Mouse (Mus musculus) megakaryocyte-erythroid progenitor cell, adult 5-6 weeks (primary cell): Measurements from ENCODE around the gene Tspear. TPM values are rescaled to one million over a fixed set of nuclear protein-coding genes. Genes with fewer than 3 reads are reported as not detected.
"Not testable (repeated sequence)": the region's sequence is repeated elsewhere in the genome, so short reads cannot be mapped to it uniquely, and the experiment has no call there.

Experiments used
- ATAC-seq: replicated peaks from 2 replicates; pipeline ENCODE4 v1.8.0; 2016; ENCODE audit warnings: mild to moderate bottlenecking, inconsistent platforms; ENCODE audit not compliant: severe bottlenecking, poor library complexity, low FRiP score, low TSS enrichment
- total RNA-seq, 2 experiments: library from RNA; stranded (forward) in 1 of 2; stranded (reverse) in 1 of 2; fragments of 200-1000, 215-1000 nt in 1 of 2; fragments of >200 nt in 1 of 2; fragmentation: Nextera tagmentation in 1 of 2; gene quantifications; 2 replicates each; pipeline ENCODE4 v1.2.3; 2014 to 2017

Gene Tspear
- total RNA-seq, 2 experiments from 2014 or later, result 0.22 TPM; not detected in 1

DNA sequence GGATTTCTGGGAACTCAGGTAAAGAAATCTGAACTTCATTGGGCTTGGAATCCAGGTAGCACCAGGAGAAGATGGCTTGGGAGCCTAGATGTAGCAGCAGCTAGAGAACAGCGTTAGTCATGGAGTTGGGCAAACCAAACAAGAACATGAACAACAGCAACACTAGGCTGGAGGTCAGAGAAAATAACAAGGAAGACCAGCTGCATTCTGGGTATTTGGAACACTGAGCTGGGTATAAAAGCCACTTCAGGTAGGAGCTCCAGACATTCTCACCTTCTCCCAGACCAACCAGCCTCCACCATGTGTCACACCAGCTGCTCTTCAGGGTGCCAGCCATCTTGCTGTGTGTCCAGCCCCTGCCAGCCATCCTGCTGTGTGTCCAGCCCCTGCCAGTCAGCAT, 20.0 kb downstream of the Tspear start, which contains the start of gene Gm10272:
TSS of gene Gm10272 (plus strand) at position 301 of the 400 bp plus-strand sequence.
- ATAC-seq, result no peak

GRCm38 (mm10) chr10:77709831-77710230, 23.5 kb downstream of the Tspear start:
- ATAC-seq, result no peak

GRCm38 (mm10) chr10:77711157-77711556, 24.8 kb downstream of the Tspear start, which contains the start of gene Gm10024:
Gene Gm10024, plus strand, starts transcription at chr10:77711457.
- ATAC-seq, result not testable (repeated sequence)

DNA sequence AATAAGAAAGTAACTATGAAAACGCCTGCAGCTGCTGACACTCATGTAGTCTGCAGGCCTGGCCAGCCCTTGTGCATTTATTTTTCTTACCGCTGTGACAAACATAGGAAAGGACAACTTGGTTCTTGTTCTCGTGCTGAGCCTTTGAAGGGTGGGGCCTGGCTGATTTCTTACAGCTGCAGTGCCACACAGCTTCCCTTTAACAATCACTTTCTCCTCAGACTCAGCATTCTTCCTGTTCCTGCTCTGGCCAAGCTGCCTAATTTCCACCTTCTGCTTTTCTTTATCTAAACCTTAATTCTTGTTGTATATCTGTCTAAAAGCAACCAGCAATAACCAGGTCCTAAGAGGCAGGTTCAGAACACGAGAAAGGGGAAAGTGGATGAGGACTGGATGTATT, 27.4 kb downstream of the Tspear start:
- no peak for ATAC-seq

GRCm38 (mm10) chr10:77715507-77715906, 29.1 kb downstream of the Tspear start, which contains the start of gene Gm10142:
Gene Gm10142, plus strand, starts transcription at chr10:77715807.
- no peak for ATAC-seq

GRCm38 (mm10) chr10:77720299-77720698, 33.9 kb downstream of the Tspear start, which contains the start of gene Krtap12-1:
Gene Krtap12-1, plus strand, starts transcription at chr10:77720599.
- ATAC-seq, result not testable (repeated sequence)

DNA sequence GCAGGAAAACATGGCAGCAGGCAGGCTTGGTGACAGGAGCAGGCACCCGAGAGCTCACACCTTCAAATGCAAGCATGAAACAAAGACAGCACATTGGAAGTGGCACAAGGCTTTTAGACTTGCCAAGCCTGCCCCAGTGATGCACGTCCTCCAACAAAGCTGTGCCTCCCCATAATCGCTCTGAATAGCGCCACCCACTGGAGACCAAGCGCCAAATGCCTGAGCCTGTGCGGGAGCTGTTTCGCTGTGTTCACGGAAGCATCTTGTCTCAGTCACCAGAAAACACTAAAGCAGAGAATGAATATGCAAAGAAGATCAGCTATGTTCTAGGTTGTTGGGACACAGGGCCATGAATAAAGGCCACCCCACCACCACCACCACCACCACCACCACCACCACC, 38.5 kb downstream of the Tspear start:
- no peak for ATAC-seq

DNA sequence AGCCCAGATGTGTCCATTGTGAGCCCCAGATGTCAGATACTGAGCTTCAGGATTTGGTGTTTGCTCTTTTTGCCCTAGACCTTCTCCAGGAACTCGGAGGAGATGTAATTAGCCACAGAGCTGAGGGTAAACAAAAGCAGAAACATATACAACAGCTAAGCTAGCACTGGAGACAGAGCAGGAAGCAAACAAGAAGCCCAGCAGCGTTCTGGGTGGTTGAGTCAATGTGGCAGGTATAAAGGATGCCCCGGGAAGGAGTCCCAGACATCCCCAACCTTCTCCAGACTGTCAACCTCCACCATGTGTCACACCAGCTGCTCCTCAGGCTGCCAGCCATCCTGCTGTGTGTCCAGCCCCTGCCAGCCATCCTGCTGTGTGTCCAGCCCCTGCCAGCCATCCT, 39.8 kb downstream of the Tspear start, which contains the start of gene Gm10100:
TSS of gene Gm10100 (plus strand) at position 301 of the 400 bp plus-strand sequence.
- no peak for ATAC-seq

GRCm38 (mm10) chr10:77728280-77728679, 41.9 kb downstream of the Tspear start:
- ATAC-seq, result no peak

- ATAC-seq, result 0 out of 2 replicates have a peak, but pooled peaks have one; percentile 37
These were observed 42.9 kb downstream of the Tspear start for GRCm38 (mm10) chr10:77729241-77729640.

GRCm38 (mm10) chr10:77735928-77736327, 49.6 kb downstream of the Tspear start:
- ATAC-seq, result no peak

GRCm38 (mm10) chr10:77738929-77739328, 52.6 kb downstream of the Tspear start:
- ATAC-seq, result no peak

DNA sequence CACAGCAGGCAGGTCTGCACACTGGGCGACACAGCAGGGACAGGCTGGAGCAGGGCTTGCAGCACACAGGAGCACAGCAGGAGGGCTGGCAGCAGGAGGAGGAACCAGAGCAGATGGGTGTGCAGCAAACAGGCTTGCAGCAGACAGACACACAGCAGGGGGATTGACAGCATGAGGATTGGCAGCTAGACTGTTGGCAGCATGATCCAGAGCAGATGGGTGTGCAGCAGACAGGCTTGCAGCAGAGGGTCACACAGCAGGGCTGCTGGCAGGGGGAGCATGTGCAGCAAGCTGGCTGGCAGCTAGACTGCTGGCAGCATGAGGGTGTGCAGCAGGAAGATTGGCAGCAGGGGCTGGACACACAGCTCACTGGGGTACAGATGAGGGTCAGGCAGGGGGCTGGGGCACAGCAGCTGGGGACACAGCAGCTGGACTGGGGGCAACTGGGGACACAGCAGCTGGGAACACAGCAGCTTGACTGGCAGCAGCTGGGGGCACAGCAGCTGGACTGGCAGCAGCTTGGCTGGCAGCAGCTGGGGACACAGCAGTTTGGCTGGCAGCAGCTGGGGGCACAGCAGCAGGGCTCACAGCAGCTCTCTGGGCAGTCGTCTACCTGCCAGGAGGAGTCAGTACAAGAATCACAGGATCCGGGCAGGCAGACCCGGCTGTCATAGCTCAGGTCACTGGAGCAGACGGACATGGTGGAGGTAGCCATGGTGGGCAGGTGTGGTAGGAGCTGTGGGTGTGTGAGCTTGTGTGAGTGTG, 55.7 kb downstream of the Tspear start, which contains the start of gene Gm18596:
TSS of gene Gm18596 (minus strand) at position 715 of the 765 bp plus-strand sequence.
- ATAC-seq, result not testable (repeated sequence)

GRCm38 (mm10) chr10:77750686-77751085, 64.3 kb downstream of the Tspear start:
- ATAC-seq, result not testable (repeated sequence)

GRCm38 (mm10) chr10:77751254-77751653, 64.9 kb downstream of the Tspear start, which contains the start of gene Gm9736:
Gene Gm9736, minus strand, starts transcription at chr10:77751354.
- not testable (repeated sequence) for ATAC-seq

GRCm38 (mm10) chr10:77752312-77752711, 65.9 kb downstream of the Tspear start:
- not testable (repeated sequence) for ATAC-seq

GRCm38 (mm10) chr10:77753448-77753847, 67.1 kb downstream of the Tspear start:
- no peak for ATAC-seq

- ATAC-seq, result not testable (repeated sequence)
These were observed 73.2 kb downstream of the Tspear start, which contains the start of gene Gm3233 for GRCm38 (mm10) chr10:77759582-77759981. Gene Gm3233, minus strand, starts transcription at chr10:77759682.

DNA sequence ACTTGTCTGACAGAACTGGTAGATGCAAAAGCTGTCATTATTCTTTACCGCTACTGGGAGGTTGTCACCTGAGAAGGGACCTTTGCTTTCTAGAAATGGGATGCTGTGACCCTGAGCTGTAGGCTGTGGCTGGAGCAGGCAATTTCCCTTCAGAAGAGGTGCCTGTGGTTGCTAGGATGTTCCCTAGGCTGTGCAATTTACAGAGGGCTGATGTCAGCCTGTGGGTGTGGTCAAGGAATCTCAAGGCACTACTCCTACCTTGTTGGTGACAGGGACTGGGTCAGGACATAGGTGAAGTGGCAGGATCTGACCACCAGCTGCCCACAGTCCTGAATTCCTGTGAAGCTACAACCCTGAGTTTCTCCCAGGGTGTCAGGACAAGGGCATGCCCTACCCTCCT, 83.4 kb downstream of the Tspear start:
- ATAC-seq, result no peak

DNA sequence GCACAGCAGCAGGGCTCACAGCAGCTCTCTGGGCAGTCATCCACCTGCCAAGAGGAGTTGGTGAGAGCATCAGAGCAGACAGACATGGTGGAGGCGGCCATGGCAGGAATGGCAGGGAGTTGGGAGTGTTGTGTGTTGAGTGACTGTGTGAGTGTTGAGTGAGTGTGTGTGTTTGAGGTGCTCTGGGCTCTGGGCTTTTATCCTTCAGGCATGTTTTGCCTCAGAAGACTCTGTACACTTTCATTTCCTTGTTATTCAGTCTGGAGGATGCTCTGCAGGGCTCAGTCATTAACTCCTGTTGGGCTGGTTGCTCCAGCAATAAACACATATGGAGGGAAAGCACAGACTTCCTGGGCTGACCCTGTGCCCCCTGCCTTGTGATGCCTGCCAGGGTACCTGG, 84.9 kb downstream of the Tspear start, which contains the start of gene Gm3238:
TSS of gene Gm3238 (minus strand) at position 101 of the 400 bp plus-strand sequence.
- ATAC-seq, result not testable (repeated sequence)
